Mouse (Mus musculus): ENCODE measurements around the gene Ttc7.

Ttc7 gene

GRCm38 (mm10) chr17:87336910-87337309, 54.2 kb downstream of the Ttc7 start:
- in situ Hi-C loops (cut with MboI) = no loop called here

- in situ Hi-C loops (cut with MboI) = no loop called here
Observed at GRCm38 (mm10) chr17:87337683-87338082, 55.0 kb downstream of the Ttc7 start.

GRCm38 (mm10) chr17:87339122-87339521, 56.4 kb downstream of the Ttc7 start:
- in situ Hi-C loops (cut with MboI) = no loop called here

- in situ Hi-C loops (cut with MboI) = no loop called here
Observed at GRCm38 (mm10) chr17:87343060-87343703, 60.5 kb downstream of the Ttc7 start.

GRCm38 (mm10) chr17:87344441-87345251, 62.0 kb downstream of the Ttc7 start:
- in situ Hi-C loops (cut with MboI) = no loop called here

- in situ Hi-C loops (cut with MboI) = no loop called here
Observed at GRCm38 (mm10) chr17:87345252-87345593, 62.5 kb downstream of the Ttc7 start.

- in situ Hi-C loops (cut with MboI) = no loop called here
Observed at GRCm38 (mm10) chr17:87348353-87348752, 65.7 kb downstream of the Ttc7 start.

GRCm38 (mm10) chr17:87349069-87349468, 66.4 kb downstream of the Ttc7 start:
- in situ Hi-C loops (cut with MboI) = no loop called here

- in situ Hi-C loops (cut with MboI) = no loop called here
Observed at GRCm38 (mm10) chr17:87349575-87349974, 66.9 kb downstream of the Ttc7 start.

GRCm38 (mm10) chr17:87350471-87351240, 68.0 kb downstream of the Ttc7 start:
- in situ Hi-C loops (cut with MboI) = no loop called here

- in situ Hi-C loops (cut with MboI) = no loop called here
Observed at GRCm38 (mm10) chr17:87351241-87352105, 68.8 kb downstream of the Ttc7 start.

GRCm38 (mm10) chr17:87352106-87352897, 69.6 kb downstream of the Ttc7 start:
- in situ Hi-C loops (cut with MboI) = no loop called here

GRCm38 (mm10) chr17:87352898-87353225, 70.2 kb downstream of the Ttc7 start:
- in situ Hi-C loops (cut with MboI) = no loop called here

- in situ Hi-C loops (cut with MboI) = no loop called here
Observed at GRCm38 (mm10) chr17:87353745-87354320, 71.1 kb downstream of the Ttc7 start.

- in situ Hi-C loops (cut with MboI) = no loop called here
Observed at GRCm38 (mm10) chr17:87355456-87355855, 72.8 kb downstream of the Ttc7 start.

GRCm38 (mm10) chr17:87356261-87356660, 73.6 kb downstream of the Ttc7 start:
- in situ Hi-C loops (cut with MboI) = no loop called here

- in situ Hi-C loops (cut with MboI) = no loop called here
Observed at GRCm38 (mm10) chr17:87357506-87357905, 74.8 kb downstream of the Ttc7 start.

- in situ Hi-C loops (cut with MboI) = no loop called here
Observed at GRCm38 (mm10) chr17:87361132-87361531, 78.4 kb downstream of the Ttc7 start.

- in situ Hi-C loops (cut with MboI) = no loop called here
Observed at GRCm38 (mm10) chr17:87364108-87364507, 81.4 kb downstream of the Ttc7 start.

GRCm38 (mm10) chr17:87365268-87365667, 82.6 kb downstream of the Ttc7 start:
- in situ Hi-C loops (cut with MboI) = no loop called here

- in situ Hi-C loops (cut with MboI) = no loop called here
Observed at GRCm38 (mm10) chr17:87366520-87366919, 83.8 kb downstream of the Ttc7 start.
